Mouse (Mus musculus) C2C12 (cell line): Measurements from ENCODE around the gene Bcar3.
"Not testable (repeated sequence)": the region's sequence is repeated elsewhere in the genome, so short reads cannot be mapped to it uniquely, and the experiment has no call there.

Source experiments
- CEBPB ChIP-seq: IDR thresholded peaks from one replicate; pipeline ENCODE4 v1.6.1; 2011; ENCODE audit warnings: low read depth, mild to moderate bottlenecking, control low read depth, moderate library complexity
- CTCF ChIP-seq: IDR thresholded peaks from one replicate; pipeline ENCODE4 v1.5.1; 2011; ENCODE audit not compliant: control insufficient read depth, insufficient read depth, insufficient read length
- FOSL1 ChIP-seq: IDR thresholded peaks from one replicate; pipeline ENCODE4 v1.8.0; 2011; ENCODE audit warnings: mild to moderate bottlenecking, low read length; ENCODE audit not compliant: poor library complexity, insufficient read depth, severe bottlenecking
- MAX ChIP-seq: IDR thresholded peaks from one replicate; pipeline ENCODE4 v1.6.1; 2011; ENCODE audit warnings: mild to moderate bottlenecking, control low read depth
- MYOD1 ChIP-seq: IDR thresholded peaks from one replicate; pipeline ENCODE4 v1.6.1; 2011; ENCODE audit warnings: low read depth; ENCODE audit not compliant: control insufficient read depth, insufficient read length
- MYOG ChIP-seq: IDR thresholded peaks from one replicate; pipeline ENCODE4 v1.6.1; 2011; ENCODE audit not compliant: control insufficient read depth, insufficient read length; ENCODE audit errors: extremely low read depth
- USF1 ChIP-seq: IDR thresholded peaks from one replicate; pipeline ENCODE4 v1.6.1; 2011; ENCODE audit warnings: low read depth, mild to moderate bottlenecking, control low read depth, moderate library complexity

- TF ChIP-seq MAX, CTCF, MYOD1, CEBPB, USF1, MYOG, FOSL1: not testable (repeated sequence)
Measured at GRCm38 (mm10) chr3:122254050-122254449, 39.9 kb upstream of the Bcar3 start.
